In genomic region chr4:97751030-97751482, GRCm38 (mm10) we compare ENCODE assay signal across 8 mouse cellular contexts. TPM values are rescaled to one million over a fixed set of nuclear protein-coding genes. Genes with fewer than 3 reads are reported as not detected.
DNase-seq lines count a peak whose midpoint lies in the region; ATAC-seq and TF ChIP-seq lines count a peak whose summit lies in the region.

No protein-coding gene starts in this region.

- no peaks in the 10 kb centered on the region for H3K79me2 ChIP-seq in C2C12 (ENCODE audit: control insufficient read depth, insufficient read depth)

- H3K9ac ChIP-seq in kidney, embryonic 14.5 days (ENCODE audit: low read depth, low read length), result peak overlapping the region; percentile 40; the same call in 1 of the 2 replicates
- H3K9ac ChIP-seq in limb, embryonic 15.5 days, result peak overlapping the region; percentile 50
- H3K9ac ChIP-seq in midbrain, postnatal 0 days (replicated peaks; ENCODE audit: low read length, poor library complexity, severe bottlenecking), result no peak overlapping the region

- peak; percentile 18 for TF ChIP-seq CTCF in C2C12 (IDR thresholded peaks at IDR 0.05; ENCODE audit: control insufficient read depth, insufficient read depth, insufficient read length)
- TF ChIP-seq CTCF in brain, embryonic 14.5 days (IDR thresholded peaks at IDR 0.05; ENCODE audit: borderline replicate concordance, extremely low read depth, insufficient read depth, insufficient read length), result peak; percentile 84
- TF ChIP-seq CTCF in midbrain, postnatal 0 days (IDR thresholded peaks at IDR 0.05), result peak; percentile 85

- H3K27ac ChIP-seq in kidney, embryonic 14.5 days (ENCODE audit: low read depth, low read length), result peak overlapping the region; percentile 33; the same call in 1 of the 2 replicates
- peak overlapping the region; percentile 83 for H3K27ac ChIP-seq in limb, embryonic 15.5 days
- H3K27ac ChIP-seq in midbrain, postnatal 0 days (ENCODE audit: low read depth, low read length), result peak overlapping the region; percentile 60; the same call in 1 of the 2 replicates

- H3K36me3 ChIP-seq in C2C12 (ENCODE audit: control insufficient read depth, insufficient read depth), result no peaks in the 10 kb centered on the region
- H3K36me3 ChIP-seq in kidney, embryonic 14.5 days (ENCODE audit: control insufficient read depth, insufficient read depth, low read length), result no peaks in the 10 kb centered on the region
- no peaks in the 10 kb centered on the region for H3K36me3 ChIP-seq in limb, embryonic 15.5 days
- no peaks in the 10 kb centered on the region for H3K36me3 ChIP-seq in midbrain, postnatal 0 days (ENCODE audit: insufficient read depth, low read length)

- no peak overlapping the region for H3K4me3 ChIP-seq in C2C12 (ENCODE audit: insufficient read depth, poor library complexity, severe bottlenecking)
- peak overlapping the region; percentile 40 for H3K4me3 ChIP-seq in kidney, embryonic 14.5 days (ENCODE audit: low read length)
- H3K4me3 ChIP-seq in limb, embryonic 15.5 days, result peak overlapping the region; percentile 45
- peak overlapping the region; percentile 37 for H3K4me3 ChIP-seq in midbrain, postnatal 0 days (ENCODE audit: low read depth, low read length)

- peak overlapping the region; percentile 78 for H3K4me2 ChIP-seq in kidney, embryonic 14.5 days (replicated peaks; ENCODE audit: low read depth, low read length)
- peak overlapping the region; percentile 89 for H3K4me2 ChIP-seq in limb, embryonic 15.5 days
- H3K4me2 ChIP-seq in midbrain, postnatal 0 days (ENCODE audit: low read depth, low read length, poor library complexity, severe bottlenecking), result peak overlapping the region; percentile 72

- H3K27me3 ChIP-seq in C2C12 (ENCODE audit: control insufficient read depth, insufficient read depth, insufficient read length), result no peaks in the 10 kb centered on the region
- peaks cover 33% of the 10 kb centered on the region for H3K27me3 ChIP-seq in kidney, embryonic 14.5 days (ENCODE audit: control insufficient read depth, insufficient read depth, low read length)
- no peaks in the 10 kb centered on the region for H3K27me3 ChIP-seq in limb, embryonic 15.5 days
- peaks cover 44% of the 10 kb centered on the region for H3K27me3 ChIP-seq in midbrain, postnatal 0 days (ENCODE audit: insufficient read depth, low read length)

- H3K9me3 ChIP-seq in kidney, embryonic 14.5 days (ENCODE audit: control insufficient read depth, low read length), result no peaks in the 10 kb centered on the region
- no peaks in the 10 kb centered on the region for H3K9me3 ChIP-seq in limb, embryonic 15.5 days
- H3K9me3 ChIP-seq in midbrain, postnatal 0 days (ENCODE audit: low read length), result no peaks in the 10 kb centered on the region

- peak; percentile 96 for DNase-seq in brain, embryonic 14.5 days (ENCODE audit: low read depth)
- DNase-seq in heart, adult 9 months (ENCODE audit: low spot score in 2 of 2), result peak; percentile 89 to 91
- DNase-seq in midbrain, postnatal 0 days (ENCODE audit: low spot score), result peak; percentile 96
- DNase-seq in spleen, postnatal 14 days (ENCODE audit: low spot score in 2 of 2), result peak; percentile 78 to 84

- no peaks in the 10 kb centered on the region for H3K4me1 ChIP-seq in kidney, embryonic 14.5 days (ENCODE audit: control insufficient read depth, insufficient read depth, low read length)
- peaks cover 33% of the 10 kb centered on the region for H3K4me1 ChIP-seq in limb, embryonic 15.5 days
- 0 out of 2 replicates have a peak, but pooled peaks cover 8% of the 10 kb centered on the region for H3K4me1 ChIP-seq in midbrain, postnatal 0 days (ENCODE audit: insufficient read depth, low read length)

- peak; percentile 81 for ATAC-seq in erythroblast, adult 5-6 weeks (replicated peaks; ENCODE audit: low FRiP score, poor library complexity, severe bottlenecking)
- peak; percentile 80 for ATAC-seq in kidney, embryonic 14.5 days (ENCODE audit: low FRiP score, low TSS enrichment)
- ATAC-seq in limb, embryonic 15.5 days (ENCODE audit: insufficient number of reproducible peaks, low FRiP score, low TSS enrichment, low read depth), result peak; percentile 77
- ATAC-seq in midbrain, postnatal 0 days (ENCODE audit: low FRiP score), result peak; percentile 62

- H3K79me3 ChIP-seq in C2C12 (ENCODE audit: low read depth), result no peaks in the 10 kb centered on the region

- H3ac ChIP-seq in C2C12 (ENCODE audit: control insufficient read depth, insufficient read length, low read depth), result no peak overlapping the region

- no peak for TF ChIP-seq POLR2A in brain, embryonic 14.5 days (IDR thresholded peaks at IDR 0.05; ENCODE audit: borderline replicate concordance, extremely low read depth, insufficient read depth, insufficient read length, poor library complexity, severe bottlenecking)

- under 1% methylated on average over 20 of the region's 20 CpGs for WGBS in kidney, embryonic 14.5 days
- under 1% methylated on average over 20 of the region's 20 CpGs for WGBS in limb, embryonic 15.5 days
- WGBS in midbrain, postnatal 0 days, result under 1% methylated on average over 20 of the region's 20 CpGs

TF ChIP-seq in C2C12, 6 proteins besides CTCF, POLR2A, EP300 and RAD21:
- no peak for TF ChIP-seq USF1 (IDR thresholded peaks at IDR 0.05; ENCODE audit: low read depth)
- no peak for TF ChIP-seq FOSL1 (IDR thresholded peaks at IDR 0.05; ENCODE audit: insufficient read depth, low read length, poor library complexity, severe bottlenecking)
- no peak for TF ChIP-seq MYOD1 (IDR thresholded peaks at IDR 0.05; ENCODE audit: control insufficient read depth, insufficient read length, low read depth)
- no peak for TF ChIP-seq MAX (IDR thresholded peaks at IDR 0.05)
- TF ChIP-seq MYOG (IDR thresholded peaks at IDR 0.05; ENCODE audit: control insufficient read depth, extremely low read depth, insufficient read length), result no peak
- no peak for TF ChIP-seq CEBPB (IDR thresholded peaks at IDR 0.05; ENCODE audit: low read depth)

RNA-seq across cellular contexts. Expression of gene Nfia, which starts 21.5 kb away (rescaled TPM):
- polyA plus RNA-seq in C2C12 (2012; fragmentation: generic; extraction: Trizol), result 0.33 TPM
- 54.5 and 56.0 TPM in 2 replicates for polyA plus RNA-seq in brain, embryonic 14.5 days (2012; rRNA removed)
- 19.6 and 21.3 TPM in 2 replicates for total RNA-seq in erythroblast, adult 5-6 weeks (2015; ENCODE audit: low replicate concordance)
- total RNA-seq in erythroblast, adult 5-6 weeks (2017; ENCODE audit: low replicate concordance), result 4.7 and 12.0 TPM in 2 replicates
- polyA plus RNA-seq in kidney, embryonic 14.5 days (2014; fragmentation: Nextera tagmentation; extraction: Ambion mirVana), result 25.9 and 32.1 TPM in 2 replicates
- 64.5 and 64.9 TPM in 2 replicates for polyA plus RNA-seq in limb, embryonic 15.5 days (2015; fragmentation: Nextera tagmentation; extraction: Ambion mirVana)
- 45.9 and 51.7 TPM in 2 replicates for total RNA-seq in midbrain, postnatal 0 days (2014; rRNA removed)
- polyA plus RNA-seq in midbrain, postnatal 0 days (2015; fragmentation: Nextera tagmentation; extraction: Ambion mirVana), result 29.9 and 35.7 TPM in 2 replicates

RNA-seq across cellular contexts. Expression of gene E130114P18Rik, which starts 26.8 kb away (rescaled TPM):
- not detected for polyA plus RNA-seq in C2C12 (2012; fragmentation: generic; extraction: Trizol)
- 19.7 and 31.1 TPM in 2 replicates for polyA plus RNA-seq in brain, embryonic 14.5 days (2012; rRNA removed)
- not detected in 2 replicates for total RNA-seq in erythroblast, adult 5-6 weeks (2015; ENCODE audit: low replicate concordance)
- total RNA-seq in erythroblast, adult 5-6 weeks (2017; ENCODE audit: low replicate concordance), result not detected in 2 replicates
- polyA plus RNA-seq in kidney, embryonic 14.5 days (2014; fragmentation: Nextera tagmentation; extraction: Ambion mirVana), result 0.35 and 0.71 TPM in 2 replicates
- 3.0 and 3.5 TPM in 2 replicates for polyA plus RNA-seq in limb, embryonic 15.5 days (2015; fragmentation: Nextera tagmentation; extraction: Ambion mirVana)
- 8.4 and 13.5 TPM in 2 replicates for total RNA-seq in midbrain, postnatal 0 days (2014; rRNA removed)
- polyA plus RNA-seq in midbrain, postnatal 0 days (2015; fragmentation: Nextera tagmentation; extraction: Ambion mirVana), result 13.7 and 16.2 TPM in 2 replicates

Comparison
In these comparisons a context has a peak if more than half of its experiments do, and no peak if none do; other contexts are left out.
1. CTCF ChIP-seq: peak in every context shown above with its lines; median percentile 85 in midbrain, postnatal 0 days; 84 in brain, embryonic 14.5 days; 18 in C2C12.
2. H3K27ac ChIP-seq: peak in every context shown above with its lines; median percentile 83 in limb, embryonic 15.5 days; 60 in midbrain, postnatal 0 days; 33 in kidney, embryonic 14.5 days.
3. RNA of gene Nfia, which starts 21.5 kb away (polyA plus RNA-seq): 64.5 to 64.9 TPM in limb, embryonic 15.5 days, 54.5 to 56.0 TPM in brain, embryonic 14.5 days, 29.9 to 35.7 TPM in midbrain, postnatal 0 days and 25.9 to 32.1 TPM in kidney, embryonic 14.5 days; 0.33 TPM in C2C12 (single experiment); every median in the first group is over 10 times any median in the second.
4. Peak in every context shown above with its lines, with median percentiles within 50 percentile points of each other: DNase-seq, ATAC-seq and H3K4me2 ChIP-seq.